Mouse (Mus musculus): Measurements from ENCODE around the gene Hlcs. TPM values are rescaled to one million over a fixed set of nuclear protein-coding genes. Genes with fewer than 3 reads are reported as not detected.

Hlcs gene
- total RNA-seq, 2 experiments from 2014 or later: 16.6 to 17.4 TPM

DNA sequence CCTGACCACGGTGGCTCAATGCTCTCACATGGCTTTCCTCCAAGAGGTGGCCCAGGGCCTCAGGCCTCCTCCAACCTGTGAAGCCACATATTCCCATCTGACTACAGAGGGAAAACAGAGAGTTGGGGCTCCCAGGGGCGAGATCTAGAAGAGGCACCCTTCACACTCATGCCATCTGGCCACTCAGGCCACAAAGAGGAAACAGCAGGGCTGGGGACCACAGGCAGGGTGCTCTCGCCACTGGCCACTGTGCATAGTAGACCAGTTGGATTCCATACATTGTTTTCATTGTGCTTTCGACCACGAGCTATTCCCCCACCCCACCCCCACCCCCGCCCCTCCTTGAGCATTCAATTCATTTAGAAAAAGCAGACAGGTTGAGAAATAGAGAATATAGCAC lies 151.4 kb downstream of the Hlcs start:
- intact Hi-C loops (cut with DNase I): no loop called here
- Histone ChIP-seq H3K27ac (no peak overlapping the region), H3K4me3 (no peak overlapping the region)
- no peak for TF ChIP-seq CTCF (IDR thresholded peaks at IDR 0.05)
- no peak for DNase-seq (ENCODE audit: extremely low spot score in 1 of 2, low spot score in 2 of 2)

DNA sequence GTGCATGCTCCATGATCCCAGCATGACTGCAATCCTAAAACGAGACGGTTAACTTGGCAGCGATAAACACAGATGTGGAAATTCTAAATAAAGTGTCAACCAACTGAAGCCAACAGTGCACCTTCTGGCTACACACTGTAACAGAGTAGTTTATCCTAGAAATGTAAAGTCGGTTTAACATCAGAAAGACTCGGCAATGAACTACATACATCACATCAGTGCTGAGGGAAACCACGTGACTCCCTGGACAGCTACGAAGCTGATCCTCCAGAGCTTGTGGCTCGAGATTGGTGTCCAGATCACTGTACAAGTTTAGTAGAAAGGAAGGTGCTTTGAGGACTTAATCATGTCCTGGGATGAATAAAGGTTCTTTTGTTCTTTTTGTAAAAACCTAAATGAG lies 155.6 kb downstream of the Hlcs start:
- intact Hi-C loops (cut with DNase I): no loop called here
- H3K27ac ChIP-seq: no peak overlapping the region
- no peak for DNase-seq (ENCODE audit: extremely low spot score in 1 of 2, low spot score in 2 of 2)
- no peak overlapping the region for H3K4me3 ChIP-seq
- no peak for TF ChIP-seq CTCF (IDR thresholded peaks at IDR 0.05)

DNA sequence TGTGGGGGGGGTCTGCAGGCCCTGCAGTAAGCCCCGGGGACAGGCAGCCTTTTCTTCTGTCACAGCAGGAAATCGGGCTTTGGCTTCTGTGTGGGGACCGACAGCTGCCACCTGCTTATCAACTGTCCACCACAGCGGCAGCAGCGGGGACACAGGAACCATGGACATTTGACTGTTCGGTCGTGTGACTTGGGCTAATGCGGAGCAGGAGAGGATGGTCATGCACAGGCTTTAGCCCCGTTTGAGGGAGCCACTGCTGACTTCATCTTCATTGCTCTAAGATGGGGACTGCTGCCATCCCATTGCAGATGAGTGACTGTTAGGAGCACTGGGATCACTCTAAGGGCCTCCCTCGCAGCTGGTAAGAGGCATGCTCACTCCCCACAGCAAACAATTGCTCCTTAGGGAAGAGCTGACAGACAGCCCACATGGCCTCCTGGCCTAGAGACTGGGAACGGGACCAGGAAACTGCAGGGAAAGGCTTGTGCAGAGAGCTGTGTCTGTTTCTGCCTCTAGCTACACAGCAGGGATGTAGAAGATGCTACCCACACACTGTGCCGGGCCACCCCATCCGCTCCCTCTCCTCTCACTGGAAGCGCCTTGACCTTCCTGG lies 158.2 kb downstream of the Hlcs start:
- peak; percentile 15 to 25 for DNase-seq (ENCODE audit: extremely low spot score in 1 of 2, low spot score in 2 of 2)
- Histone ChIP-seq H3K4me3 (no peak overlapping the region), H3K27ac (no peak overlapping the region)
- TF ChIP-seq CTCF (IDR thresholded peaks at IDR 0.05): no peak
- intact Hi-C loops (cut with DNase I): no loop called here

DNA sequence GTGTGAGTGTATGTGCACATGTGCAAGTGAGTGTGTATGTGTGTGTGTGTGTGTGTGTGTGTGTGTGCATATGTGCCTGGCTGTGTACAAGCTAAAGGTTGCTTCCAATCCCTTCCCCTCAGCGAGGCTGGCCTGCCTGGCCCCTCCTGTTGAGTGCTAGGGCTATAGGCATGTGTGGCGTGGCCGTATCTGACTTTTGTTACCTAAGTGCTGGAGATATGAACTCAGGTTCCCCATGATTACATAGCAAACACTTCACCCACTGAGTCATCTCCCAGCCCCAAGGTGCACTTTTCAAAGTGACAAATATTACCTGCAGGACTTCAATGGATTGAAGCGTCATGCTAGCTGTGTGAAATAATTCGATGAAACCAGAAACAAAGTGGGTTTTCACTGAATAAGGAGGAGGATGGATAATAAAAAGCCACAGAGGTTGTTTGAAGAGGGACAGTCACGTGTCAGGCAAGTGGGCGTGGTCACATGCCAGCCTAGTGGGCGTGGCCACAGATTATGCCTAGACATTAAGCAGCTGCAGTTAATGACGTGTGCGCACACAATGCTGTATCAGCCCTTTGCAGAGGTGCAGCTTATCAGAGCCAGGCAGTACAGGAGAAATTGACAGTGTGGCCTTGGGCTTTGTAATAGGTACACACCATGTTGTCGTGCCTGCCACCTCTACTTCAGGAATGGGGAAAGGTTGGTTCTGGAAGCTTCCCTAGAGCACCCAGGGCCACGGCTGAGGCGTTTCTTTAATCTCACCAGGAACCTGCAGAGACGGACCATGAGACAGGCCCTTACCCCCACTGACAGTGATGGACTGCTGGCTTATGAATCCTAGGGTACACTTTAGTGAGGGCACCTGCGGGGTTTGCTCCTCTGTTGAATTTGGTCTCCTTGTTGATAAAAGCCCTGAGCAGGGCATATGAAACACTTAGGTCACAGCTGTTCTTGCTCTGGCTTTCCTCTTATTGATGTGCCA lies 163.0 kb downstream of the Hlcs start:
- H3K4me3 ChIP-seq: no peak overlapping the region
- TF ChIP-seq CTCF (IDR thresholded peaks at IDR 0.05): no peak
- intact Hi-C loops (cut with DNase I): no loop called here
- H3K27ac ChIP-seq: no peak overlapping the region
- no peak for DNase-seq (ENCODE audit: extremely low spot score in 1 of 2, low spot score in 2 of 2)

DNA sequence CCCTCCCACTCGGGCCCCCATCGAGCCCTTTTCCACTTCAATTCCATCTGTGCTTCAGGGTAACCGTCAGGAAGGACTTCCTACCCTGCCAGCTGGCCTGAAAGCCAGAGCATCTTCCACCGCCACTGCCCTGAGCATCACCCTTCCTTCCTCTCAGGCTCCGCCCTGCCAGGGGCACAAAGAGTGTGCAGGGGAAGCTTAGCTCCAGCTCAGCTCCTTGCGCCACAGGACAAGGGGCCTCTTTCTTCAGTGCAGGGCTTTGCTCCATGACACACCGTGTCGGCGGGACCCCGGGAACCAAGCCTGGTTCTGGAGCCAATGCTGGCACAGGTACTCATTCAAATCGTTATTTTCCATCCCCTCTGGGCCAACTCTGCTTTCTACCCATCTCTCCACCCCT lies 165.2 kb downstream of the Hlcs start:
- no peak overlapping the region for H3K27ac ChIP-seq
- no peak overlapping the region for H3K4me3 ChIP-seq
- TF ChIP-seq CTCF (IDR thresholded peaks at IDR 0.05): no peak
- intact Hi-C loops (cut with DNase I): no loop called here
- no peak for DNase-seq (ENCODE audit: extremely low spot score in 1 of 2, low spot score in 2 of 2)

DNA sequence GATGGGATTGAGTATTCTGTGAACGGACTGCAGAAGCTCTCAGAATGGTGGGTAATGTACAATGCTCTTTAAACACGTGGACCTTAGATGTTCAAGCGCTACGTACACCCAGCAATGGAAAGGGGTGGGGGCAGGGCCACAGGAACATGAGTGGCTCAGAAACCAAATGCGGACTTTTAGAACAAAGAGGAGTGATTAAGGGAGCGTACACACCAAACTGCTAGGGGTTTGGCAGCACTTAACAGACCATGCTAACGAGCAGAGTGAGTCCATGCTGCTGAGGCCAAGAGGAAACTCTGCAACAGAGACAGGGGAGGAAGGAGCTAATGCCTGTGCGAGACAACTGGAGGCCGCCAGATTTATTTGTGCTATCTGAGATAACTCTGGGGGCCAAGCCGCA lies 170.0 kb downstream of the Hlcs start:
- TF ChIP-seq CTCF (IDR thresholded peaks at IDR 0.05): no peak
- no peak overlapping the region for H3K27ac ChIP-seq
- H3K4me3 ChIP-seq: no peak overlapping the region
- intact Hi-C loops (cut with DNase I): loop anchor here (5.0 kb wide), 2 partner anchors 64 to 279 kb away; no protein-coding TSS in a partner anchor
- DNase-seq (ENCODE audit: extremely low spot score in 1 of 2, low spot score in 2 of 2): no peak

DNA sequence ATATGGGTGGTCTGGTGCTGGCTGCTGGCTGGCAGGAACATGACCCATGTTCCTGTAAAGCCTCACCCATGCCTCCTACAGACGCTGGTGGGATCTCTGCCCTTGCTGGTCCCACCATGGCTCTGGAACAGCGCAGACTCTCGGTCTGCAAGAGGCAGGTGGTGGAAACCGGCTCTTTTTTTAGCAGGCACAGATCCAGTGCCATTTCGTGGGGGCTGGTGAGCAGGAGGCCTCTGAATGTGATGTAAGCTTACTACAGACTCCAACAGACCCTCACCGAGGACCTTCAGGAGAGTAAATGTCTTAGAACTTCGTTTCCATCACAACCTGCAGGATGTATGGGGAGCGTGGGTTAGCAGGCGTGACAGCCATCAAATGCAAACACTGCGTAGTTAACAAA lies 172.6 kb downstream of the Hlcs start:
- peak in 1 of 2 experiments; percentile 33 for DNase-seq (ENCODE audit: extremely low spot score in 1 of 2, low spot score in 2 of 2)
- Histone ChIP-seq H3K27ac (no peak overlapping the region), H3K4me3 (no peak overlapping the region)
- intact Hi-C loops (cut with DNase I): loop anchor here (5.0 kb wide), 2 partner anchors 67 to 282 kb away; no protein-coding TSS in a partner anchor
- TF ChIP-seq CTCF (IDR thresholded peaks at IDR 0.05): no peak

DNA sequence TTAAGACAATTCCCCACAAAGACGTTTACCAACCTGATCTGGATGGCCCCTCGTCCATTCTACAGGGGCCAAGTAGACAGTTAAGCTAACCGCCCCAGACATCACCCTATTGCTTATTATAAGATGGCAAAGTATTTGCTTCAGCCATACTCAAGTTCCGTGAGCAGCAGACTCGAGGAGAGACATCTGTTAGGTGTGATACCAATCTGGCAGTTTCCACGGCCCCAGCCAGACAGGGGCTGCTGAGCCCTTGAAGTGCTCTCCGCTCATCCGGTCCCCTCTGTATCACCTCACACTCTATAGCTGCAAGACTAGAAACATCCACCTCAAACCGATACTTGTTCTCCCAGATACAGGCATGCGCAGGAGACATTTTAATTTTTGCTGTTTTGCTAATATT lies 179.2 kb downstream of the Hlcs start:
- intact Hi-C loops (cut with DNase I): no loop called here
- Histone ChIP-seq H3K4me3 (no peak overlapping the region), H3K27ac (no peak overlapping the region)
- TF ChIP-seq CTCF (IDR thresholded peaks at IDR 0.05): no peak
- no peak for DNase-seq (ENCODE audit: extremely low spot score in 1 of 2, low spot score in 2 of 2)

DNA sequence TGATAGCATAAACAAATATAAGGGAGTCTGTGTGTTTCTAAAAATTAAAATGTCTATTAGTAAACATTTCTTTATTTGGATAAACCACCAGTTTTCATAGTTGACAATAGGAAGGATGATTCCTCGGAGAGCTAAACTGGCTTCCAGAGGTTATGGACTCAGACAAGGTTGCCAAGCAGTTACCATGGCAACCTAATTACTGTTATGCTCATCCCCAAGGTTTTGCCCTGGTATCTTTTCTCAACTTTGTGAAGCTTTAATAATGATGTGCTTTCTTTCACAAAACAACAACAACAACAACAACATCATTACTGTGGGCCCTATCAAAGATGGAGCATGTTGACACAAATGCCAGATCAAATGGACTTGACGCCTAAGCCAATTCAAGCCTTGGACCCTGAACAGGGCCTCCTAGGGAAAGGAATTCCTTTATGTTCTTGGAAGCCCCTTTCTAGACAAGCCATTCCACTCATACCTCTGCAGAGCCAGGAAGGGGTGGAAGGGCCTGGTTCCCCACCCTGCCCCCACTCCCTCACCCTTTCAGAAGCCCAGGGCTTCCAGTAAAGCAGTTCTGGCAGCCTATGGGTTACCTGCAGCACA lies 185.0 kb downstream of the Hlcs start:
- no peak for TF ChIP-seq CTCF (IDR thresholded peaks at IDR 0.05)
- Histone ChIP-seq H3K27ac (no peak overlapping the region), H3K4me3 (no peak overlapping the region)
- DNase-seq (ENCODE audit: extremely low spot score in 1 of 2, low spot score in 2 of 2): no peak
- intact Hi-C loops (cut with DNase I): loop anchor here (5.0 kb wide), 1 partner anchor 124 kb away; no protein-coding TSS in a partner anchor

DNA sequence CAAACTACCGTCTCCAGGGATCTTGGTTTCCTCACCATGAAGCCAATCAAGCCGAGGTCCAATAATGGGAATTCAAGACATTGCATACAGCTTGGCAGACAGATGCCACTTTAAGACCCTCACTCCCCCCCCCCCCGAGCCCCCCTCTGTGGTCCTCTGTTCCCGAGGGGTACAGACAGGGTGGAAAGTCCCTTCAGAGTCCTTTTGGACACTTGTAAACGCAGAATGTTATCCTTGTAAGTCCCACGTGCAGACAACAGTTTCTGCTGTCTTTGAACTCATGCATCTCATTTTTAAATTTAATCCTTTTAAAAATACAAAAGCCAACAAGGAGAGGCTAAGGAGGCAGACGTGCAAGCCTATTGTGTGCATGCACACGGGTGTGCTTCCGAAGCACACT lies 187.2 kb downstream of the Hlcs start:
- no peak overlapping the region for H3K4me3 ChIP-seq
- intact Hi-C loops (cut with DNase I): loop anchor here (5.0 kb wide), 1 partner anchor 126 kb away; no protein-coding TSS in a partner anchor
- DNase-seq (ENCODE audit: extremely low spot score in 1 of 2, low spot score in 2 of 2): no peak
- TF ChIP-seq CTCF (IDR thresholded peaks at IDR 0.05): no peak
- H3K27ac ChIP-seq: no peak overlapping the region

DNA sequence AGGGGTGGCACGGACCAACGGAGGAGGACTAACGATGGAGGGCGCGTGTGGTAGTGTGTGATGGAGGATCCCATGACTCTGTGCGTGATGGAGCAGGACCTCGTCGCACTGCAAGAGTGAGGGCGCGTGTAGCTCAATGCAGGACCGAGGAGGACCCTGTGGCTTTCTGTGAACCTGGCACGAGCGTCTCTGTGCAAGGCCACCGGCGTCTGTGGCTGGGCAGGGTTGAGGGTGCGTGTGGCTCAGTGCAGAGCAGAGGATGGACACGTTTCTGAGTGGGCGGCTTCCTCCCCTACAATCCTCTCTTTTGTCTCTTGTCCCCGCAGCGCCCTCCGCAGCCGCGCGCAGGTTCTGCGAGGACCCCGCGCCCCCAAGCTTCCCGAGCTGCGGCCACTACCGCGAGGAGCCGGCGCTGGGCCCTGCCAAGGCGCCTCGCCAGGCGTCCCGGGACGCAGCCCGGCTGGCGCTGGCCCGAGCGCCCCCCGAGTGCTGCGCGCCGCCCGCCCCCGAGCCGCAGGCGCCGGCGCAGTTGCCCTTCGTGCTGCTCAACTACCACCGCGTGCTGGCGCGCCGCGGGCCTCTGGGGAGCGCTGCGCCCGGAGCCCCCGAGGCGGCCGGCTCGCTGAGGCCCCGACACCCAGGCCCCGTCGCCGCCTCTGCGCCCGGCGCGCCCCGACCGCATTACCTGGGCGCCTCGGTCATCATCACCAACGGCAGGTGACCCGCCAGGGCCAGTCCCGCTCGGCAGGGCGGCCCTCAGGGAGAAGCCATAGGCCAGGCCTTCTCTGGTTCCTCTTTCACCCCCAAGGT lies 188.0 kb downstream of the Hlcs start:
- intact Hi-C loops (cut with DNase I): loop anchor here (5.0 kb wide), 1 partner anchor 127 kb away; no protein-coding TSS in a partner anchor

More for the DNA sequence above, 188.0 kb downstream of the Hlcs start:
- H3K4me3 ChIP-seq: peak overlapping the region; percentile 45
- DNase-seq (ENCODE audit: extremely low spot score in 1 of 2, low spot score in 2 of 2): peak; percentile 26 to 31
- no peak overlapping the region for H3K27ac ChIP-seq
- no peak; the same call in 1 of the 2 replicates for TF ChIP-seq CTCF (IDR thresholded peaks at IDR 0.05)

All from left cerebral cortex, adult 2 months (tissue).